Mouse (Mus musculus) CH12.LX (cell line): ENCODE data around the gene Cwc15. TPM values are rescaled to one million over a fixed set of nuclear protein-coding genes. Genes with fewer than 3 reads are reported as not detected.
A peak's percentile ranks its signal among the peaks of the same experiment; 100 is the strongest.

Experiments
- DNase-seq: peaks from one replicate; pipeline ENCODE4 v3.0.0-alpha.2; 2013; ENCODE audit errors: extremely low read depth
- H3K27ac ChIP-seq: 2 replicates; pipeline ENCODE4 v1.5.1; 2012; ENCODE audit warnings: low read depth, mild to moderate bottlenecking, control low read depth, moderate library complexity; ENCODE audit not compliant: insufficient read depth
- H3K27me3 ChIP-seq: replicated peaks from 2 replicates; pipeline ENCODE3; 2012; ENCODE audit warnings: inconsistent platforms
- H3K36me3 ChIP-seq, 2 experiments: replicated peaks in 1 of 2; 2 replicates each; pipeline versions ENCODE3 to v1.6.1; 2012; ENCODE audit warnings: inconsistent platforms in 1 of 2, low read length in 1 of 2, mild to moderate bottlenecking in 1 of 2, mixed read lengths in 1 of 2, moderate library complexity in 1 of 2; ENCODE audit not compliant: control insufficient read depth in 1 of 2, insufficient read depth in 1 of 2
- H3K4me1 ChIP-seq, 2 experiments: 2 replicates each; pipeline ENCODE4 v1.6.1; 2012; ENCODE audit warnings: inconsistent platforms in 1 of 2, moderate library complexity in 1 of 2; ENCODE audit not compliant: insufficient read depth in 2 of 2, control insufficient read depth in 1 of 2
- H3K4me2 ChIP-seq: 2 replicates; pipeline ENCODE4 v1.6.1; 2012; ENCODE audit warnings: low read depth, mild to moderate bottlenecking, control low read depth; ENCODE audit not compliant: poor library complexity, insufficient read depth, severe bottlenecking
- H3K4me3 ChIP-seq, 3 experiments: fragments of 150-350 bp in 1 of 3; sonication (generic) in 1 of 3; replicated peaks in 1 of 3; 2 replicates each; pipeline versions ENCODE3 to v1.5.1; 2011 to 2012; ENCODE audit warnings: low read depth in 2 of 3, low read length in 2 of 3, mild to moderate bottlenecking in 2 of 3, moderate library complexity in 2 of 3, control low read depth in 1 of 3, improper control_type of control experiment in 1 of 3, inconsistent platforms in 1 of 3, mixed read lengths in 1 of 3; ENCODE audit not compliant: poor library complexity in 1 of 3
- H3K79me2 ChIP-seq: replicated peaks from 2 replicates; pipeline ENCODE4 v1.6.1; 2012; ENCODE audit warnings: mild to moderate bottlenecking, moderate library complexity; ENCODE audit not compliant: control insufficient read depth, poor library complexity, insufficient read depth, severe bottlenecking; ENCODE audit errors: extremely low read depth
- H3K9ac ChIP-seq: 2 replicates; pipeline ENCODE4 v1.6.1; 2012; ENCODE audit warnings: low read depth, mild to moderate bottlenecking, control low read depth, moderate library complexity; ENCODE audit not compliant: insufficient read depth
- H3K9me3 ChIP-seq: replicated peaks from 2 replicates; pipeline ENCODE3; 2012; ENCODE audit warnings: low read length, inconsistent platforms, mixed read lengths
- CHD1 ChIP-seq: IDR thresholded peaks from 2 replicates; pipeline ENCODE4 v1.6.1; 2012; ENCODE audit warnings: low read depth, low read length, improper control_type of control experiment, inconsistent platforms
- CHD2 ChIP-seq: IDR thresholded peaks from 2 replicates; pipeline ENCODE4 v1.6.1; 2011; ENCODE audit warnings: low read length, improper control_type of control experiment
- CTCF ChIP-seq, 2 experiments: IDR thresholded peaks in 1 of 2; conservative IDR thresholded peaks in 1 of 2; 2 replicates each; pipeline ENCODE4 v1.5.1; 2011 to 2012; ENCODE audit warnings: low read depth in 2 of 2, low read length in 2 of 2, improper control_type of control experiment in 1 of 2, inconsistent platforms in 1 of 2, mild to moderate bottlenecking in 1 of 2, moderate library complexity in 1 of 2
- ELF1 ChIP-seq: IDR thresholded peaks from 2 replicates; pipeline ENCODE4 v1.6.1; 2014; ENCODE audit warnings: low read depth, mild to moderate bottlenecking, inconsistent platforms, low read length, improper control_type of control experiment
- EP300 ChIP-seq: IDR thresholded peaks from 2 replicates; pipeline ENCODE4 v1.6.1; 2011; ENCODE audit warnings: low read length, improper control_type of control experiment
- ETS1 ChIP-seq: conservative IDR thresholded peaks from 2 replicates; pipeline ENCODE4 v1.6.1; 2012; ENCODE audit warnings: low read depth, mild to moderate bottlenecking, inconsistent platforms, low read length, improper control_type of control experiment, moderate library complexity
- GABPA ChIP-seq: IDR thresholded peaks from 2 replicates; pipeline ENCODE4 v1.6.1; 2012; ENCODE audit warnings: low read depth, low read length, improper control_type of control experiment, inconsistent platforms; ENCODE audit not compliant: insufficient replicate concordance
- IRF4 ChIP-seq: IDR thresholded peaks from 2 replicates; pipeline ENCODE4 v1.6.1; 2014; ENCODE audit warnings: low read depth, mild to moderate bottlenecking, inconsistent platforms, low read length, improper control_type of control experiment
- JUN ChIP-seq: IDR thresholded peaks from 2 replicates; pipeline ENCODE4 v1.6.1; 2011; ENCODE audit warnings: low read depth, mild to moderate bottlenecking, low read length, improper control_type of control experiment, moderate library complexity; ENCODE audit not compliant: insufficient read depth
- MEF2A ChIP-seq: IDR thresholded peaks from 2 replicates; pipeline ENCODE4 v1.6.1; 2014; ENCODE audit warnings: low read depth, mild to moderate bottlenecking, inconsistent platforms, low read length, improper control_type of control experiment, borderline replicate concordance
- MXI1 ChIP-seq: IDR thresholded peaks from 2 replicates; pipeline ENCODE4 v1.6.1; 2011; ENCODE audit warnings: mild to moderate bottlenecking, low read depth, low read length, improper control_type of control experiment
- NELFE ChIP-seq: IDR thresholded peaks from 2 replicates; pipeline ENCODE4 v1.6.1; 2011; ENCODE audit warnings: low read depth, low read length, improper control_type of control experiment
- NRF1 ChIP-seq: IDR thresholded peaks from 2 replicates; pipeline ENCODE4 v1.6.1; 2014; ENCODE audit warnings: low read depth, mild to moderate bottlenecking, inconsistent platforms, low read length, improper control_type of control experiment, moderate library complexity
- RAD21 ChIP-seq: IDR thresholded peaks from 2 replicates; pipeline ENCODE4 v1.6.1; 2011; ENCODE audit warnings: low read depth, mild to moderate bottlenecking, low read length, improper control_type of control experiment, moderate library complexity
- RCOR1 ChIP-seq: conservative IDR thresholded peaks from 2 replicates; pipeline ENCODE4 v1.6.1; 2012; ENCODE audit warnings: low read depth, mild to moderate bottlenecking, inconsistent platforms, low read length, improper control_type of control experiment
- SIN3A ChIP-seq: IDR thresholded peaks from 2 replicates; pipeline ENCODE4 v1.6.1; 2012; ENCODE audit warnings: low read length, improper control_type of control experiment, inconsistent platforms
- SMC3 ChIP-seq: IDR thresholded peaks from 2 replicates; pipeline ENCODE4 v1.6.1; 2011; ENCODE audit warnings: low read depth, low read length, improper control_type of control experiment
- UBTF ChIP-seq: IDR thresholded peaks from 2 replicates; pipeline ENCODE4 v1.6.1; 2012; ENCODE audit warnings: low read depth, mild to moderate bottlenecking, inconsistent platforms, low read length, improper control_type of control experiment, moderate library complexity
- USF1 ChIP-seq: IDR thresholded peaks from 2 replicates; pipeline ENCODE4 v1.6.1; 2014; ENCODE audit warnings: low read depth, mild to moderate bottlenecking, inconsistent platforms, low read length, improper control_type of control experiment
- USF2 ChIP-seq: conservative IDR thresholded peaks from 2 replicates; pipeline ENCODE4 v1.6.1; 2011; ENCODE audit warnings: low read depth, low read length, improper control_type of control experiment
- ZC3H11A ChIP-seq: IDR thresholded peaks from 2 replicates; pipeline ENCODE4 v1.6.1; 2012; ENCODE audit warnings: low read depth, mild to moderate bottlenecking, inconsistent platforms, low read length, improper control_type of control experiment
- ZMIZ1 ChIP-seq: IDR thresholded peaks from 2 replicates; pipeline ENCODE4 v1.6.1; 2012; ENCODE audit warnings: low read depth, mild to moderate bottlenecking, inconsistent platforms, low read length, improper control_type of control experiment
- ZNF384 ChIP-seq: IDR thresholded peaks from 2 replicates; pipeline ENCODE4 v1.6.1; 2012; ENCODE audit warnings: low read depth, low read length, improper control_type of control experiment, inconsistent platforms
- dilution Hi-C: fragments of 300-500 bp; cut with MboI; formaldehyde crosslinking; loops from 2 replicates; pipeline ENCODE4 v1.14.3; 2020; ENCODE audit warnings: low sequenced_read_pairs; ENCODE audit not compliant: extremely low pct_unique_long_range_greater_than_20kb, extremely low pct_ligation_motif_present
- in situ Hi-C: fragments of 300-500 bp; cut with MboI; formaldehyde crosslinking; loops from 3 replicates; pipeline ENCODE4 v1.14.3; 2019; ENCODE audit warnings: low sequenced_read_pairs, low pct_ligation_motif_present, low pct_unique_long_range_greater_than_20kb, mixed read lengths
- polyA plus RNA-seq: library from polyadenylated mRNA; unstranded; fragments of >175 nt; gene quantifications from 2 replicates; pipeline ENCODE4 v1.2.1, GENCODE M21; 2012; ENCODE audit warnings: low read depth; ENCODE audit not compliant: insufficient read length
- total RNA-seq, 2 experiments: library from RNA; depleted of rRNA; stranded (reverse); fragments of 300-350 nt in 1 of 2; fragments of >200 nt in 1 of 2; gene quantifications; 2 replicates each; pipeline ENCODE4 v1.2.3; 2012 to 2014

The Cwc15 gene
- total and polyA plus RNA-seq, 3 experiments: 107 to 221 (median 190) TPM

GRCm38 (mm10) chr9:14520971-14521670 lies 20.7 kb downstream of the Cwc15 start:
- no peak overlapping the region for H3K9ac ChIP-seq
- peaks cover 5 to 22% of the 10 kb centered on the region in 2 experiments; a peak in 3 of 4 replicates for H3K4me1 ChIP-seq
- TF ChIP-seq ELF1 (0 out of 2 replicates have a peak, but pooled peaks have one; percentile 21), USF1 (no peak), ZC3H11A (no peak), UBTF (no peak)
- no peak overlapping the region for H3K4me2 ChIP-seq
- no peaks in the 10 kb centered on the region for H3K27me3 ChIP-seq
- H3K36me3 ChIP-seq: no peaks in the 10 kb centered on the region
- H3K9me3 ChIP-seq: no peaks in the 10 kb centered on the region
- in situ Hi-C loops: loop anchor here (5.0 kb wide), 1 partner anchor 161 kb away; no protein-coding TSS in a partner anchor
- H3K27ac ChIP-seq: no peak overlapping the region
- H3K79me2 ChIP-seq: no peaks in the 10 kb centered on the region
- DNase-seq: peak; percentile 8
- dilution Hi-C loops: no loop called here
- no peak overlapping the region for H3K4me3 ChIP-seq

GRCm38 (mm10) chr9:14521695-14522094 lies 21.3 kb downstream of the Cwc15 start:
- Histone ChIP-seq H3K27ac (no peak overlapping the region), H3K9ac (no peak overlapping the region), H3K4me1 (peaks cover 5 to 22% of the 10 kb centered on the region in 2 experiments; a peak in 3 of 4 replicates), H3K27me3 (no peaks in the 10 kb centered on the region), H3K4me2 (no peak overlapping the region), H3K36me3 (no peaks in the 10 kb centered on the region), H3K4me3 (no peak overlapping the region), H3K79me2 (no peaks in the 10 kb centered on the region), H3K9me3 (no peaks in the 10 kb centered on the region)
- dilution Hi-C loops: no loop called here
- DNase-seq: no peak
- no peak for TF ChIP-seq GABPA
- no peak for TF ChIP-seq NRF1
- TF ChIP-seq ZNF384: no peak
- TF ChIP-seq CHD2: no peak
- no peak for TF ChIP-seq SMC3
- no peak for TF ChIP-seq RCOR1
- no peak for TF ChIP-seq RAD21
- TF ChIP-seq MXI1: no peak
- TF ChIP-seq USF2: no peak
- TF ChIP-seq CTCF (conservative IDR thresholded peaks at IDR 0.05 in 1 of 2, IDR thresholded peaks at IDR 0.05 in 1 of 2; ENCODE audit: low read depth in 2 of 2, low read length in 2 of 2): no peak
- TF ChIP-seq NELFE: no peak
- no peak for TF ChIP-seq ETS1
- no peak for TF ChIP-seq MEF2A
- TF ChIP-seq JUN: no peak
- no peak for TF ChIP-seq ZC3H11A
- TF ChIP-seq SIN3A: no peak
- no peak for TF ChIP-seq ZMIZ1
- TF ChIP-seq EP300: no peak
- no peak for TF ChIP-seq CHD1
- TF ChIP-seq IRF4: no peak
- in situ Hi-C loops: loop anchor here (5.0 kb wide), 1 partner anchor 161 kb away; no protein-coding TSS in a partner anchor
